Mouse (Mus musculus) brain, embryonic 14.5 days (tissue): ENCODE measurements around the gene Man2a1. TPM values are rescaled to one million over a fixed set of nuclear protein-coding genes. Genes with fewer than 3 reads are reported as not detected.

Experiments used
- DNase-seq: peaks from one replicate; pipeline ENCODE4 v3.0.0-alpha.2; 2011; ENCODE audit warnings: low read depth
- CTCF ChIP-seq: fragments of 200-500 bp; IDR thresholded peaks from 2 replicates; pipeline ENCODE4 v1.5.1; 2012; ENCODE audit warnings: inconsistent platforms, mild to moderate bottlenecking, moderate library complexity, borderline replicate concordance; ENCODE audit not compliant: insufficient read depth, insufficient read length; ENCODE audit errors: extremely low read depth
- POLR2A ChIP-seq: fragments of 200-500 bp; IDR thresholded peaks from 2 replicates; pipeline ENCODE4 v1.6.1; 2012; ENCODE audit warnings: mild to moderate bottlenecking, inconsistent platforms, borderline replicate concordance; ENCODE audit not compliant: poor library complexity, insufficient read depth, insufficient read length, severe bottlenecking; ENCODE audit errors: extremely low read depth
- polyA plus RNA-seq: library from polyadenylated mRNA; depleted of rRNA; stranded (reverse); fragments of >200 nt; gene quantifications from 2 replicates; pipeline ENCODE4 v1.2.3, GENCODE M21; 2012

Gene Man2a1
- polyA plus RNA-seq, 1 experiment: 16.6 TPM

DNA sequence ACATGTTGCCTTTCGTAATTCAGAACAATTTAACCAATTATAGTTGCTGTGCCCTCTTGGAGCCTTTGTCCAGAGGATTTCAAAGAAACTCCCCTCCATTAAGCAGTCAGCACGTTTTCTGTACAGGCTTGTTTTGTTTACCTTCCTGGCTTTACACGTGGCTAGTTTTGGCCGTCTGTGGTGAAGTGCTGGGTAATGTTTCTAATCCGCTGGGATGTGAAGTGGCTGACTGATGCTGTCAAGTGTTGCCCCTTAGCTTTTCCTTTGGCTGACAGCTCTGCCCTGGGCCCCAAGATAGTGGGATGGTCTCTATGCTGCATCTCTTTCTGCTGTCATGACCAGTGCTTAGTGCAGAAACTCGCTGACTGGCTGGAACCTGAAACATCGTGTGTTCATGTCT is 43.1 kb downstream of the Man2a1 start:
- TF ChIP-seq POLR2A: no peak
- DNase-seq: no peak

DNA sequence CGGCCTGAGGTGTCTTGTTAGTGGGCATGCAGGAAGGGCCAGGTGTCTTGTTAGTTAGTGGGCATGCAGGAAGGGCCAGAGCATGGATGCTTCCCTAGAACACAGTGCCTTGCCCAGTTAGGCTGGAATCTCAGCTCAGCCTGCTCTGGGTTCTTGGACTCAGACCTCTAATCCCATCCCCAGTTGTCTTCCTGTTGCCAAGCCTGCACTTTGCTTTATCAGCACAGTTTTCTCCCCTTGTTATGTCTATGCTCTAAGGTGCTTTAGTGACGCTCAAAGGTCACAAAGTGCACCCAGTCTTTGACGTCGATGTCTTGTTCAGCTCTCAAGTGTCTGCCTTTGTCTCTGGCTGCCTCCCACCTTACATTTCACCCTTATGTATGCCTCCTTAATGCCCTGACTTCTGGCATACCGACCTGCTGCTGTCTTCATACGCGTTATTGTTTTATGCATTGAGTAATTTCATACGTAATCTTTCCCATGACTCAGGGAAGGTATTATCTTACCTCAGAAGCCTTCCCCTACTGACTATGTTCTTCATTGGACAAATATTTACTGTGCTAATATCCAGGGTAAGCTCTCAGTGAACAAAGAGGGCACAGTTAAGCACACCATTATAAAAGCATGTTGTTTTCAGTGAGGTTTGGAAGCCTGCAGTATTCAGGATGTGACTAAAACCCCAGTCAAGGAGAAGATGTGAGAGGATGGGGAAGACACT is 44.5 kb downstream of the Man2a1 start:
- no peak for DNase-seq
- TF ChIP-seq POLR2A: no peak
- no peak for TF ChIP-seq CTCF

DNA sequence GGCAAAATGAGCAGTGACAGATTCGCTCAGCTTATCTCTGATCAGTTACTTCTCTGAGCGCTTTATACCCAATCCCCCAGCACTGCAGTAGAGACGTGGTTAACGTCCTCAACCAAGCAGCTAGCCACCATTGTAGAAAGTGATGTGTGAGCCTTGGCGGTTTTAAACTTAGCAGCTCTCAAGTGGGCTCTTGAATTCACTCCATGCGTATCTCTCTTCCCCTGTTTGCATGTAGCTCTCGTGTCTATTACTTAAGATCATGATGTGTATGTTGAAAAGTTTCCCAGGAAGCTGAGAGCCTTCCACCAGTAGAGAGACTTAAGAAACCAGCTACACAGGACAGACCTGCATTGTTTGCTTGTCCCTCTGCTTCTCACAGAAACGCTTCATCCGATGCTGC is 46.9 kb downstream of the Man2a1 start:
- TF ChIP-seq CTCF (no peak), POLR2A (no peak)
- no peak for DNase-seq

DNA sequence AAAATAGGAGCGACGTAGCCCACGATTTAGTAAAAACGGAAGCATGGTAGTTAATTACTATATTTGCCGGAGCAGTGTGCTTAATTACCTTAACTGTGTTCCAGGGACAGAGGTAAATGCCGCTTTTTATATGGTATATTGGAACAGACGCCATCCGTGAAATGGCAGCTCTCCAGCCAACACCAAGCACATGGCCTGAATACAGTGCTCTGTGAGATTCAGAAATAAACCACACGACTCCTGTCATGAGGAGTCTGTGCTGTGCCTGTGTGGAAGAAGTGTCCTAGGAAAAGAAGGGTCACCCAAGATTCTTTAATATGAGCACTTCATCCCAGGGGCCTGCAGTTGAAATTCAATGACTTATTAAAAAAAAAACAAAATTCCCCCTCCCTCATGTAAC is 50.2 kb downstream of the Man2a1 start:
- TF ChIP-seq CTCF: no peak
- no peak for TF ChIP-seq POLR2A

DNA sequence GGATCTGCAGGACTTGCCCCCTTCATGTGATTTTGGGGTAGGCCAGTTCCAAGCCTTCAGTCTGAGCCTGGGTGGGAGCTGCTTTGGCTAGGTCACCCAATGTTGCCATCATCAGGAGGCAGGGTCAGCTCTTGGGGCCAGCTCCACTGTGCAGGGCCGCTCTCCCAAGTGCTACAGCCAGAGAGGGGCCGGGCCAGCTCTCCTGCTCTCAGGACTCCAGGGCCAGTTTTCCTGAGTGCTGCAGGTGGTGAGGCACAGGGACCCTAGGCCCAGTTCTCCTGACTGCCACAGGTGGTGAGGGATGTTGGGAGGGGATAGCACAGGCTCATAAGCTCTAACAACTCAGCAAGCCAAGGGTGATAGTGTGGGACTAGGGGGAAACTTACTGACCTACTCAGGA is 53.1 kb downstream of the Man2a1 start:
- TF ChIP-seq POLR2A (no peak), CTCF (no peak)
- DNase-seq: no peak

More for the DNA sequence above, 50.2 kb downstream of the Man2a1 start:
- DNase-seq: no peak

DNA sequence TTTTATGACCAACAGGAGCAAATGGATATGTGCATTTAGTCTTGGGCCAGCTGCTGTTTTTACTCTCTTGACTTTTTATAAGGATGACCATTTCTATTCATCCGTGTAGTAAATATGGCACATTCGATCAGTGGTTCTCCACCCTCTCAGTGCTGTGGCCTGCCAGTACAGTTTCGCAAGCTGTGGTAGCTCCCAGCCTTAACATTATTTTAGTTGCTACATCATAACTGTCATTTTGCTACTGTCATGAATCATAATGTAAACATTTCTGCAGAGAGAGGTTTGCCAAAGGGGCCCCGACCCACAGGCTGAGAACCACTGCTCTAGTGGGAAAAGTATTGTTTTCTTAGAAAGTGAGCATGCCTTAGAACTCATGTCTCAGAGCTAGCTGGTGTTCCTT is 59.1 kb downstream of the Man2a1 start:
- no peak for DNase-seq
- TF ChIP-seq CTCF (no peak), POLR2A (no peak)

DNA sequence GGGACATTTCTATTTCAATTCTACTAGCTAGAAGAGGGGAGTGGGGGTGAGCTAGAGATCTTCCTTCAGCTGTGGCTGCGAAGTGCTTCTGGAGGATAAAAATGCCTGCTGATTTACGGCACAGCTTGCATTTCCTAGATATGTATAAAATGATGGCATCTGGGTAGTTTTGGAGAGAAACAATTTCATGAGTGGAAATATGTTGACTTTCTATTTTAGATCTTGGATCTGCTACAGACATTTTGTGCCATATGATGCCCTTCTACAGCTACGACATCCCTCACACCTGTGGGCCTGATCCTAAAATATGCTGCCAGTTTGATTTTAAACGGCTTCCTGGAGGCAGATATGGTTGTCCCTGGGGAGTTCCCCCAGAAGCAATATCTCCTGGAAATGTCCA is 66.0 kb downstream of the Man2a1 start:
- no peak for TF ChIP-seq POLR2A
- TF ChIP-seq CTCF: no peak
- DNase-seq: no peak

DNA sequence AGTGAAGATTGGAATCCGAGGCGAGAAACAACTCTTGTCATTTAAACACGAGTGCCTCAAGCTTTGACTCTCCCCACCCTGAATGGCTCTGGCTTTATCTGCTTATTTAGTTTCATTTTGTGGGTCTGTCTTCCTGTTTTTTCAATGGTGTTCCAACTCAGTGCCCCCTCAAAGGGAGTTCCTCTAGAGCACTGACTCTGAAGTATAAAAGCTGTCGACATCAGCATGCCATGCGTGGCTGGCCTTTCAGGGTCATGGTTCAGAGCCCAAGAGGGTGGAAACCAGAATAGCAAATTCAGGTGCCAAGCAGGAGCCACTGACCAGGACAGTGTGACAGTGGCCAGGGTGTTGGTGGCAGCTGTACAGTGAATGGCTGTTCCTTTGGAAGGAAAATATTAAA is 68.0 kb downstream of the Man2a1 start:
- no peak for TF ChIP-seq CTCF
- TF ChIP-seq POLR2A: no peak
- DNase-seq: no peak

DNA sequence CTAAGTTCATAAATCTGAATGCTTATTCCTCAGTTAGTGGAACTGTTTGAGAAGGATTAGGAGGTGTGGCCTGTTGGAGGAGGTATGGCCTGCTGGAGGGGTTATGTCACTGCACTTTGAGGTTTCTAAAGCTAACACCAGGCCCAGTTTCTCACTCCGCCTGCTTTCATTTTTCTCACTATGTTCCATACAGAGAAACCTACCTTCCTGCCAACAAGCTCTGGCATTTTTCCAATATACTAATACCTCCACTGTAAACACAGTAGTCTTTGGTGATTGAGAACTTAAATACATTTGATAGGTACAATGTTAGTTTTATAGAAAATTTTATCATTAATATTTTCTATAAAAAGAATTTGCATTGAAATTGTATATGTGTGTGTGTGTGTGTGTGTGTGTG is 73.9 kb downstream of the Man2a1 start:
- TF ChIP-seq POLR2A (no peak), CTCF (no peak)
- no peak for DNase-seq

DNA sequence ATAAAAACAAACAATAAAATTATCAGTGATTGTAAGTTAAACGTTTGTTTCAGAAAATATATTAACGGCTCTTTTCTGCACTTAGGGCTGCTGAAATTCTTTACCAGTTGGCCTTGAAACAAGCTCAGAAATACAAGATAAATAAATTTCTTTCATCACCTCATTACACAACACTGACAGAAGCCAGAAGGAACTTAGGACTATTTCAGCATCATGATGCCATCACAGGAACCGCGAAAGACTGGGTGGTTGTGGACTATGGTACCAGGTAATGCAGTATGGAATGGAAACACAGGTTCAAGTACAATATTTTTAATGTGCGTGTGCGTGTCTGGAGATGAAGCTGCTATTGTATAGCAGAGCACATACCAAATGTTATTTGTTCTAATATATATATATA is 74.4 kb downstream of the Man2a1 start:
- TF ChIP-seq POLR2A (no peak), CTCF (no peak)
- DNase-seq: no peak

DNA sequence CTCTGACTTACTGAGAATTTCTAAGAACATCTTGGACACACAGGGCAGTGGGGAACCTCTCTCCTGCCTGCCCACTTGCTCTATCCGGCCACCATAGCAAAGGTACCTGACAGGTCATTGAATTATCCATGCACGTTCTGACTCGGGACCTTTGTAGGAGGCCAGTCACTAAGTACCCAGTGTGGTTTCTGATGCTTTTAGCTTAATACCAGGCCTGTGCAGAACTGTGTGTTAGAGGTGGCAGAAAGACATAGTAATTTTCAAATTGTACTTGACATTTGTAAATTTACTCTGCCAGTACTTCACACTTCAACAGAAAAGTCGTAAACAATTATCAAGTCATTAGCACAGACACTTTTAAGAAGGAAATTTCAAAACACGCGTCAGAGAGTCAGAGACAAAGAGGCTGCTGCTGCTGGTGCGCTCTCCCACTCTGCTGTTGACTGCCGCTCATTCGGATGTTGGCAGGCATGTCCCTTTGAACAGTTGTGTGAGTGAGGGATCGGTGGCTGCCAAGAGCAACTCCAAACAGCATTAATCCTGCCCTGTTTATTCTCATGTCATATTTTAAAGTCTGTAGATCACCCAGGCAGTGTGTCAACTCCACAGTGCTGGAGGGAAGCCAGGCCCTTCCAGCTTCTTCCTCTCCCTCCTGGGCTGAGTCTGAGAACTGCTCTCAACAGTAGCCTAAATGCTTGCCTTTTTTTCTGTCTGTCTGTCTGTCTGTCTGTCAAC is 76.4 kb downstream of the Man2a1 start:
- peak; percentile 95 for DNase-seq
- TF ChIP-seq CTCF (no peak), POLR2A (no peak)

DNA sequence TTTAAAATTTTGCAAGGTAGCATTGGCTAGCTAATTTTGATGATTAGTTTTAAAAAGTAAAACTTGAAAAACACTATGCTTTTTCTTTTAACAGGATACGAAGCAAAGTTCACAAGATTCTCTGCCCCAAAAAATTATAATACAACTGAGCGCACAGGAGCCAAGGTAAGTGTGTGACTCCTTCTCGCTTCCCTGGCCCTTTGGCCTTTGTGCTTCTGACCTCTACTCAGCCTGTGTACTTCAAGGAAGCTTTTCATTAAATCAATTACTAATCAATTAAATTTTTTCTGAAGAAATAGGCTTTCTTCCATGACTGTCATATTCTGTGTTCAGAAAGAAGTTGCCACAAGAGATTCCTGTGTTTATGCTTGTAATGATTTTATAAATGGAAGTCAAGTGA is 80.9 kb downstream of the Man2a1 start:
- TF ChIP-seq CTCF (no peak), POLR2A (no peak)
- DNase-seq: no peak
